Mouse (Mus musculus): ENCODE results near the gene Slc23a4.

- TF ChIP-seq MAX (IDR thresholded peaks at IDR 0.05; ENCODE audit: low read length) (no peak), MYB (IDR thresholded peaks at IDR 0.05; ENCODE audit: low read depth, low read length) (no peak), MAFK (IDR thresholded peaks at IDR 0.05; ENCODE audit: borderline replicate concordance, low read depth, low read length) (no peak), POLR2AphosphoS2 (IDR thresholded peaks at IDR 0.05; ENCODE audit: low read length) (no peak), POLR2A (IDR thresholded peaks at IDR 0.05; ENCODE audit: control insufficient read depth in 1 of 2, insufficient read depth in 1 of 2, low read depth in 1 of 2, low read length in 2 of 2, poor library complexity in 1 of 2) (no peak), CTCF (IDR thresholded peaks at IDR 0.05 in 2 of 3, conservative IDR thresholded peaks at IDR 0.05 in 1 of 3; ENCODE audit: control insufficient read depth in 1 of 3, insufficient read depth in 1 of 3, low read depth in 2 of 3, low read length in 3 of 3, poor library complexity in 1 of 3, severe bottlenecking in 1 of 3) (no peak), RAD21 (IDR thresholded peaks at IDR 0.05; ENCODE audit: low read depth, low read length) (no peak)
Observed at GRCm38 (mm10) chr6:34907696-34908260, 80.4 kb downstream of the Slc23a4 start.
